Mouse (Mus musculus) cerebellum, postnatal 14 days (tissue): ENCODE results near the gene Rap1gap2.

Experiments
- DNase-seq, 2 experiments: peaks; one replicate each; pipeline ENCODE4 v3.0.0; 2021; ENCODE audit warnings: mixed read lengths in 2 of 2

The Rap1gap2 gene

DNA sequence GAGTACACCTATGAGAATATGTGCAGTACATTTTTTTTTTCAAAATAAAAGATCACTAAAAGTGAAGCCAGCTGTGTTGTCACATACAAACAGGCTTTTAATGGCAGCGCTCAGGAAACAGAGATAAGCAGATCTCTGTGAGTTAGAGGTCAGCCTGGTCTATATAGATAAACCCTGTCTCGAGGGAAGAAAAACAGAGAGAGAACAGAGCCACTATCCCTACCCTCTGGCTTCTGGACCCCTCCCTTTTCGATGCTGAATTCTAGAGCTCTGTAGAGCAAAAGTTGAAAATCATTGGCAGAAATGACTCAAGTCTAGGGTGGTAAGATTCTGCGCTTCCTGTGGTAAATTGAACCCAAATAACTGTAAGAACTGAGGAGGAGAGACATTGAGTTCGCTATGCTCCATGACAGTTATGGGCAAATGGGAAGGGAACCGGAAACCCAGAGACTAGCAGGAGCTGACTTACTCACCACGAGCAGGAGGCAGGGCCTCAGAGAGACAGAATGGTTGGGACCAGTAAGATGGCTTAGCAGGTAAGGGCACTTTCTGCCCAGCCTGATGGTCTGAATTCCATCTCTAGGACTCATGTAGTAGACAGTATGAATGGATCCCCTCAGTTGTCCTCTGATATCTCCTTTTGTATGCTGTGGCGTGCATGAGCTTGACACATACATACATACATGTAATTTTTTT is 11.4 kb upstream of the Rap1gap2 start:
- no peak for DNase-seq

DNA sequence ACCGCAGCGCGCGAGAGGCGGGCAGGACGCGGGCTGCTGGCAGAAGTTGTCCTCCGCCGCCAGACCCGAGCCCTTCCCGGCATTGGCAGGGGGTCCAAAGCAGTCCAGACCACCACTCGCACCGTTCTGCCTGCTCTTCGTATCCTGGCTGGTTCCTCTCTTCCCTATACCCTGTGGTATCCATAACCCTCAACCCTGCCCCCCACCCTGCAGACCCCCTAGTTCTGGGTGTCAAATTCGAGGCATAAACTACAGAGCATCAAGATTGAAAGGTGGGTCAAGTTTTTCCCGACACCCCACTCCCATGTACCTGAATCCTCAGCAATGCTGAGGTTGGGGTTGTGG is 9.2 kb upstream of the Rap1gap2 start:
- no peak for DNase-seq

DNA sequence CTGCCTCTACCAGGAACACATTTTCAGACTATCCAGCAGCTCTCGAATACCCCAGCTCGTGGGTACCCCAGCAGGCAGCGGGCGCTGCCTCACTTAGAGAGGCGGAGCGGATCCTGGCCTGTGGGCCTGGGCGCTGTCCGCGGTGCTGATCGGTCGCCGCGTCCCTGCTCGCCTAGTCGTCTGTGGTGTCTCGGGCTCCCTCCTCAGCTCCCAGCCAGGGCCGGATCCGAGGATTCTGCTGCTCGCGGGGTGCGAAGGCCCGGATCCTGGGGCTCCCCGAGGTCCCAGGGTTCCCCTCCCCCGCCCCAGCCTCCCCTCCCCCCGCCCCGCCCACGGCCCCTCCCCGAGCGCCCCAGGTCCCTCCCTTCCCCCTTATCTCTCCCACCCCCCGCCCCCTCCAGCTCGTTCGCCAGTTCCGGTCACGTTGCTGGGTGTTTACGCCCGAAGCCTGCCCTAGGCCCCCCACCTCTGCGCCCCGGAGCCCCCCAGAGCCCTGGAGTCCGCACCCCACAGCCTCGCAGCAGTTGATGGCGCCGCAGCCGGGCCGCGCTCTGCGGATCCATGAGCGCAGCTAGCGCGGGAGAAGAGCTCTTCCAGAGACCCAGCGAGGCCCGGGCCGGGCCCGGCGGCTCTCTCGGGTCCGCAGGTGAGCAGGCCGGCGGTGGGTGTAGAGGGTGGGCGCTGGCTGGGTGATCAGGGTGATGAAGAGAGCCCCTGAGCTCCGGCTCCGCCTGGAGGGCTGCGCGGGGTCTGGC is 8.7 kb upstream of the Rap1gap2 start, which contains the start of gene Ccdc92b:
Gene Ccdc92b (plus strand): TSS at position 405 of the 755 bp plus-strand sequence.
- peak; percentile 73 to 81 for DNase-seq

- no peak for DNase-seq
Measured at GRCm38 (mm10) chr11:74615571-74615970, 4.9 kb upstream of the Rap1gap2 start.

GRCm38 (mm10) chr11:74613428-74613827 is 2.7 kb upstream of the Rap1gap2 start:
- DNase-seq = no peak

GRCm38 (mm10) chr11:74611437-74611836 is 722 bp upstream of the Rap1gap2 start:
- DNase-seq = no peak

- no peak for DNase-seq
Measured at GRCm38 (mm10) chr11:74610068-74610467, 647 bp downstream of the Rap1gap2 start.

GRCm38 (mm10) chr11:74602286-74602685 is 8.4 kb downstream of the Rap1gap2 start:
- no peak for DNase-seq

- no peak for DNase-seq
Measured at GRCm38 (mm10) chr11:74597990-74598337, 12.8 kb downstream of the Rap1gap2 start.

GRCm38 (mm10) chr11:74597283-74597989 is 13.3 kb downstream of the Rap1gap2 start:
- DNase-seq = no peak

GRCm38 (mm10) chr11:74592246-74592645 is 18.5 kb downstream of the Rap1gap2 start:
- peak in 1 of 2 experiments; percentile 45 for DNase-seq

DNA sequence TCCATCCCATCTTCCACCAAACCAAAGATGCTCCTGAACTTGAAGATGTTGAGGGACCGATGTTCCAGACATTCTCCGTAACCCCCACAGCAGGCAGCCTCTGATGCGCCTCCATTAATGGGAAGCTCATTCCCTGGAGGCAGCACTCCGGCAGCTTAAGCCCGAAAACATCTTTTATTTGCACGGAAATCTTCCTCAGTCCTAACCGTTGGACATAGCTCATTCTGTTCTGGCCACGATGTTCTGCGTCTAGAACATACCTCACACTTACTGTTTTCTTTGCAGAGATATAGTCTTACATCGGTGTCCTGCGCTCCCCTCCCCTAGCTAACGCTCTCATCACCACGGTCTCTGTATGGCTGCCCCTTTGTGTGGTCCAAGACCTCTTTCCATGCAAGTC is 20.0 kb downstream of the Rap1gap2 start:
- DNase-seq = no peak

- DNase-seq = no peak
Measured at GRCm38 (mm10) chr11:74590239-74590596, 20.5 kb downstream of the Rap1gap2 start.

DNA sequence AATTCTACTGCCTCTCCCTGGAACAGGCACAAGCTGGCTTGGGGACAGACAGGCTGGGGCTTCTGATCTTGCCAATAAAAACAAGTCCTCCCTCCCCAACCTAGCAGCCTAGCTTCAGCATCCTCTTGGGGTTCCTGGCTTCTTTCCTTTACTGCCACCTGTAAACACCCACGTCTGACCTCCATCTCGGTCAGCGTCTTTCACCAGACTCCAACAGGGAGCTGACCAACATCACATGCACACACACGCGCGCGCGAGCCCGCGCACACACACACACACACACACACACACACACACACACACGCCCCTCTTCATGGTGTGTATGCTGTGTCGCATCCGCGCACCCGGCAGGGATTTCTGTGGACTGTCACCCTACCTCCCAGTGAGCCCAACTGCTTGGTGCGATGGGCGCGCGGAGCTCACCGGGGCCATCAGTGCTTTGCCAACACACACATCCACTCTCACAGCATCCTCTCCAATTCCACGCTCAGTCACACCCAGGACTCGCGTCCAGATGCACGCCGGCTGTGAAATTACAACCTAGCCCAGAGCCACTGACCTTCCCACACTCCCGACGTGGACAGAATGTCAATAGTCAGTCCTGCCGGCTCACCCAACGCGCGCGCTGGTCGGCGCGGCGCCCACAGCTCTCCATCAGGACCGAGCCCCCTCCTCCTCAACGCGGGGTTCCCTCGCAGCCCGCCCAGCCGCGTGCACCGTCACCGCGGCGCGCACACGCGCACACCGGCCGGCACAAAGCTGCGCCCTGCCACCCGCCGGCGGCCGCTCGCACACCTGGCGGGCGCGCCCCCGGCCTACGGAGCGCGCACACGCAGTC is 21.1 kb downstream of the Rap1gap2 start:
- peak; percentile 79 for DNase-seq

DNA sequence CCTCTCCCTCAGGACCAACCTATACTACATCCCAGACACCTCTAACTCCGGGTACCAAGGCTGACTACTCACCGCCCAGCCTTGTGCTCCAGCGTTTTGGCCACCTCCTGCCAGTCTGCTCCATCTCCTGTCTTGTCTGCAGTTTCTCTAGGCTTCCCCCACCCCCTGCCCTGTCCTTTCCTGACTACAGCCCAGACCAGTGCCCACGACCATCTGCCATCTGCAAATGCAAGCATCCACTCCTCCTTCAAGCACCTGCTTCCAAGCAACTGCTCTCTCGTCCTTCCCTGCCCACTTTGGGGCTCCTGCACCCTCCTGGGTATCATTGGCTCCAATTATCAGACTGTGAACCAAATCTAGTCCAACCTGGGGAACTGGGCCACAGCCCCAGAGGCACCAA is 24.3 kb downstream of the Rap1gap2 start:
- peak; percentile 75 to 78 for DNase-seq

DNA sequence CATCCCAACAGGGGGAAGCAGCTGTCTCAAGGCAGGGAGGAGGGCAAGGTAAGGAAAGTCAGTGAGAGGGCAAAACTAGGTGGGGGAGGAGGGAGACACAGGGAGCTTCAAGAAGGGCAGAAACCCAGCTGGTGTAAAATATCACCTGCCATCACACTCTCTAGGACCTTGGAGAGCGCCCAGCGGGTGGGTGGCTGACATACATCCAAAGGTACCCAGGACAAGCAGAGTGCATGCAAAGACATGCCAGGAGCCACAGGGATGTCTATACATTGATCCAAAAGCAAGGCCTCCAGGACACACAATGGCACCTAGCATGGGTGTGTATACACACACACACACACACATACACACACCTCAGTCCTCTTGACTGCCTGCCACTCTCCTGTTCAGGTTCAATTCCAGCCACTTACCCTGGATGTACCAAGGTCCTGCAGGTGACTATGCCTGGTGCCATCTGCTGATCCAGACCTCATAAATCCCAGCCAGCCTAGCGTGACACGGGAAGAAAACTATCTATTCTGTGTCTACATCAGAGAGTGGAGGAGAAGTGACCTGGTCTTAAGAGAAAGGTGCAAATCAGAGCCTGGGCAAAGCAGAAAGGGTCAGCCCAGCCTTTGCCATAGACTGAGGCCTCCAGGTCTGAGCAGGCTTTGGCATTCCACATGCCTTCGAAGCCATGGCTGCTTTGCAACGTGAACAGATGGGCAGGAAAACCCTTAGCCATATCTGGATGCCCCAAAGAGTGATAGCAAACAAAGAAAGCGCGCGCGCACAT is 25.6 kb downstream of the Rap1gap2 start:
- peak; percentile 40 to 53 for DNase-seq

DNA sequence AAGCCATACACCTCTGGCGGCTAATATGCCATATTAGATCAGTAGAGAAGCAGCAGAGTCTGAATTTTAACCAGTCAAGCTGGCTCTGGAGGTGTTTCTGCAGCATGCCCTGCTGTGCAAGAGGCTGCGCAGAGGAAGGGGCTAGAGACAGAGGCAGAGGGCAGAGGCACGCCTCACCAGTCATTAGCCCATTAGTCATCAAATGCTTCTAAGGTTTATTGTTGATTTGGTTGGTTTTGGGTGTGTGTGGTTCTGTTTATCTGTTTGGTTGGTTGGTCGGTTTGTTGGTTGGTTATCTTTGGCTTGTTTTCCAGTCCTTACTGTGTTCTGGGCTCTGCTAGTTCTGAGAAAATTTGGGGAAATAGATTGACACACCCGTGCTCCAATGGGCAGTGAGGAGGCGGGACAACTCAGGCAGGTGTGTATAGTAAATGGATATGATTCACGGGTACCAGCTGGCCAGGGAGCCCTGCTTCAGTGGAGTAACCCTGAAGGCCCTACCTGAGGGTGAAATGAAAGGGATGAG is 26.8 kb downstream of the Rap1gap2 start:
- DNase-seq = no peak

DNA sequence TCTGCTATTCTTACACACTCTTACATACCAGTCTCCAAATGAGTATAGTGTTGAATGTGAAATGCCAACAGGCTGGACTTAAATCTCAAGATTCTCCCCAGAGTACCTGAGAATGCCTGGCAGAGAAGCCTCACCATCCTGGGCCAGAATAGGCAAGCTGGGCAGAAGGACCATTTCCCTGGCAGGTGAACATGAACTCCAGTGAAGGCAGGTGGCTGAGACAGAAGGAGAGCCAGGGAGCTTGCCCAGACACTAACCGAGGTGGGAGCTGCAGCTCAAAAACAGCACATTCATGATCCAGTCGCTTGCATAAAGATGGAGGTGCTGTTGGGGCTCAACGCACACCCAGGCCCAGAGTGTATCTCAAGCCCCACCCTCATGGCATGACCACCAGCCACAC is 28.3 kb downstream of the Rap1gap2 start:
- DNase-seq = peak; percentile 75 to 81

DNA sequence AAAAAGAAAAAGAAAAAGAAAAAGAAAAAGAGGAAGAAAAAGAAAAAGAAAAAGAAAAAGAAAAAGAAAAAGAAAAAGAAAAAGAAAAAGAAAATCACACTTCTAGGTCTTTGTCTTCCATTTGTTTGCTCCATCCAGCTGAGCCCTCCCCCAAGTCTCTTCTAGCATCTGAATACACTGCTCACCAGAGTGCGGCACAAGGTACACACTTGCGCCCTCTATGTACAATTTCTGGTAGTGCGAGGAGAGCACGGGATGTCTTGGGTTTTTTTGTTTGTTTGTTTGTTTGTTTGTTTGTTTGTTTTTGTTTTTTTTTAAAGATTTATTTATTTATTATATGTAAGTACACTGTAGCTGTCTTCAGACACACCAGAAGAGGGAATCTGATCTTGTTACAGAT is 29.4 kb downstream of the Rap1gap2 start:
- DNase-seq = peak in 1 of 2 experiments; percentile 55

GRCm38 (mm10) chr11:74577068-74577467 is 33.6 kb downstream of the Rap1gap2 start:
- no peak for DNase-seq

GRCm38 (mm10) chr11:74575940-74576339 is 34.8 kb downstream of the Rap1gap2 start:
- no peak for DNase-seq
